ENCODE assay signal across 10 mouse cellular contexts in the genomic region with DNA sequence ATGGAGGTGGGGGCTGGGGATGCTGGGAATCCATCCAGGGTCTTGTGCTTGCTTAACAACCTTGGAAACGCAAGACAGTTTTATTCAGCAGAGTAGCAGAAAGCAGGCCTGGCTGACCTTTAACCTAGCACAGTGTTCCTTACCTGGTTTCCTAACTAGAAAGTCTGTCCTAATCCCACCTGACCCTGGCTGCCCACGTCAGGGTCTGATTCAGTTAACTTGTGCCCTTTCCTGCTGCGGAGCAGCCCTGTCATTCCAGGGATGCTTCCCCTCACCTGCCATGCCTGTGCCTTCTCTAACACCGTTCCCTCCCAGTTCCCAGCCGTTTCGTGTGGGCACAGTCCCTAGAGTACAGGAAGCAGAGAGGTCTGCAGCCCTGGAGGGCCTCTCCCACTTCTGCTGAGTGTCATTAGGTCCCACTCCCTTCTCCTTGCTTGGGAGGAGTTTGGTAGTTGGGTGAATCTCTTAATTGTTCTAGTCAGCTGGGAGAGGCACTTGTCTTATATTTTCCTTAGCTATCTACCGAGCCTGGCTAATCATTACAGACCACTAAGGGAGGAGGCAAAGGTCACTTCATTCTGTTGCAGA.
DNase-seq lines count a peak whose midpoint lies in the region; ATAC-seq and TF ChIP-seq lines count a peak whose summit lies in the region.
"Had no signal": no experiment of that assay in that cellular context is flagged by ENCODE, and none has a peak within 500 bp of the region (broad histone marks: within the 10 kb centered on the region; RNA-seq: fewer than 3 reads in every experiment).

No protein-coding gene starts in this region.

- 0 out of 2 replicates have a peak overlapping the region, but pooled peaks have one; percentile 51 for H3K27ac ChIP-seq in lung, postnatal 0 days (ENCODE audit: low read length)
- H3K27ac ChIP-seq in stomach, postnatal 0 days (replicated peaks): 0 out of 2 replicates have a peak overlapping the region, but pooled peaks have one; percentile 10

- TF ChIP-seq EP300 in lung, postnatal 0 days (IDR thresholded peaks at IDR 0.05): no peak
- TF ChIP-seq EP300 in stomach, postnatal 0 days (optimal IDR thresholded peaks at IDR 0.05): no peak

- no peak for TF ChIP-seq CTCF in lung, postnatal 0 days (IDR thresholded peaks at IDR 0.05)
- TF ChIP-seq CTCF in stomach, postnatal 0 days (IDR thresholded peaks at IDR 0.05; ENCODE audit: low read depth): no peak

- intact Hi-C loops in left cerebral cortex, postnatal 10 days (cut with DNase I): no loop called here

- peaks cover 33% of the 10 kb centered on the region; the same call in 1 of the 2 replicates for H3K4me1 ChIP-seq in lung, postnatal 0 days (ENCODE audit: insufficient read depth, low read depth, low read length)
- H3K4me1 ChIP-seq in stomach, postnatal 0 days (replicated peaks; ENCODE audit: control insufficient read depth, insufficient read depth): peaks cover 14% of the 10 kb centered on the region

- ATAC-seq in lung, postnatal 0 days: no peak
- no peak for ATAC-seq in stomach, postnatal 0 days (ENCODE audit: low FRiP score, low TSS enrichment)

- no peak overlapping the region for H3K9ac ChIP-seq in lung, postnatal 0 days (replicated peaks; ENCODE audit: low read depth)
- H3K9ac ChIP-seq in stomach, postnatal 0 days (ENCODE audit: low read length): no peak overlapping the region

- H3K36me3 ChIP-seq in lung, postnatal 0 days (ENCODE audit: insufficient read depth, low read length): no peaks in the 10 kb centered on the region
- no peaks in the 10 kb centered on the region for H3K36me3 ChIP-seq in stomach, postnatal 0 days (ENCODE audit: control insufficient read depth, insufficient read depth, low read length)

- no peaks in the 10 kb centered on the region for H3K9me3 ChIP-seq in lung, postnatal 0 days (ENCODE audit: low read length)
- H3K9me3 ChIP-seq in stomach, postnatal 0 days (ENCODE audit: control insufficient read depth, low read length): no peaks in the 10 kb centered on the region

- H3K27me3 ChIP-seq in lung, postnatal 0 days (replicated peaks; ENCODE audit: insufficient read depth, low read length): no peaks in the 10 kb centered on the region
- no peaks in the 10 kb centered on the region for H3K27me3 ChIP-seq in stomach, postnatal 0 days (ENCODE audit: control insufficient read depth, insufficient read depth, low read length)

- 44% methylated on average over 7 of the region's 7 CpGs for WGBS in lung, postnatal 0 days
- WGBS in stomach, postnatal 0 days: 44% methylated on average over 7 of the region's 7 CpGs

- DNase-seq in adrenal gland, postnatal 10 days: peak; percentile 55
- no peak for DNase-seq in adrenal gland, adult 8-10 months
- DNase-seq in lung, postnatal 0 days (ENCODE audit: low spot score): no peak
- DNase-seq in lung, postnatal 10 days: no peak
- peak; percentile 57 to 79 for DNase-seq in kidney, postnatal 36 days
- DNase-seq in stomach, postnatal 0 days (ENCODE audit: low spot score): peak; percentile 31
- no peak for DNase-seq in left cerebral cortex, postnatal 10 days (ENCODE audit: extremely low spot score in 1 of 2, low spot score in 2 of 2)
- DNase-seq in layer of hippocampus, adult 8-10 months (ENCODE audit: low spot score in 2 of 2): no peak
- DNase-seq: retina, postnatal 1 day had no signal

- H3K4me2 ChIP-seq in lung, postnatal 0 days (replicated peaks; ENCODE audit: low read depth, low read length): 0 out of 2 replicates have a peak overlapping the region, but pooled peaks have one; percentile 11
- H3K4me2 ChIP-seq in stomach, postnatal 0 days (replicated peaks; ENCODE audit: low read depth): peak overlapping the region; percentile 17; the same call in 1 of the 2 replicates

- no peak overlapping the region for H3K4me3 ChIP-seq in lung, postnatal 0 days (ENCODE audit: low read depth, low read length)
- no peak overlapping the region for H3K4me3 ChIP-seq in stomach, postnatal 0 days (ENCODE audit: low read depth, low read length)
- H3K4me3 ChIP-seq: myocyte had no signal

Comparison
In these comparisons a context has a peak if more than half of its experiments do, and no peak if none do; other contexts are left out.
1. DNase-seq: peak in adrenal gland, postnatal 10 days (single experiment), kidney, postnatal 36 days (2 of 2) and stomach, postnatal 0 days (single experiment); none in adrenal gland, adult 8-10 months (single experiment), lung, postnatal 0 days (single experiment), lung, postnatal 10 days (single experiment), left cerebral cortex, postnatal 10 days (0 of 2) and layer of hippocampus, adult 8-10 months (0 of 2).